Mouse (Mus musculus) neural tube, embryonic 11.5 days (tissue): ENCODE results near the gene Smim4. TPM values are rescaled to one million over a fixed set of nuclear protein-coding genes. Genes with fewer than 3 reads are reported as not detected.

Source experiments
- ATAC-seq: fragments of 200-750 bp; cut with Nextera tagmentation; 2 replicates; pipeline ENCODE4 v1.8.0; 2017; ENCODE audit warnings: moderate number of reproducible peaks, mild to moderate bottlenecking, moderate TSS enrichment, moderate library complexity; ENCODE audit not compliant: insufficient read depth, low FRiP score, low TSS enrichment
- DNase-seq: peaks from one replicate; pipeline ENCODE4 v3.0.0-alpha.2; 2015; ENCODE audit warnings: low spot score
- H3K27ac ChIP-seq: fragments of 300-500 bp; sonication (generic); 2 replicates; pipeline ENCODE4 v1.5.1; 2014; ENCODE audit warnings: low read depth, mild to moderate bottlenecking, low read length
- H3K27me3 ChIP-seq: fragments of 300-500 bp; sonication (generic); 2 replicates; pipeline ENCODE4 v1.6.1; 2014; ENCODE audit warnings: mild to moderate bottlenecking, low read length, mixed read lengths; ENCODE audit not compliant: control insufficient read depth, insufficient read depth
- H3K36me3 ChIP-seq: fragments of 300-500 bp; sonication (generic); 2 replicates; pipeline ENCODE4 v1.6.1; 2014; ENCODE audit warnings: mild to moderate bottlenecking, low read length, moderate library complexity, mixed read lengths; ENCODE audit not compliant: control insufficient read depth, insufficient read depth
- H3K4me1 ChIP-seq: fragments of 300-500 bp; sonication (generic); 2 replicates; pipeline ENCODE4 v1.6.1; 2014; ENCODE audit warnings: low read length, mixed read lengths; ENCODE audit not compliant: control insufficient read depth, insufficient read depth
- H3K4me2 ChIP-seq: fragments of 300-500 bp; sonication (generic); 2 replicates; pipeline ENCODE4 v1.6.1; 2014; ENCODE audit warnings: low read depth, mild to moderate bottlenecking, moderate library complexity
- H3K4me3 ChIP-seq: fragments of 300-500 bp; sonication (generic); 2 replicates; pipeline ENCODE4 v1.5.1; 2014; ENCODE audit warnings: low read depth, low read length
- H3K9ac ChIP-seq: fragments of 300-500 bp; sonication (generic); 2 replicates; pipeline ENCODE4 v1.6.1; 2014; ENCODE audit warnings: mild to moderate bottlenecking, low read length
- H3K9me3 ChIP-seq: fragments of 300-500 bp; sonication (generic); 2 replicates; pipeline ENCODE4 v1.6.1; 2016; ENCODE audit warnings: low read length; ENCODE audit not compliant: control insufficient read depth
- WGBS: fragments of 180-500 bp; shearing (Covaris S2); extraction: QIAGEN DNeasy Blood & Tissue Kit; methylation state at CpG from one replicate; pipeline ENCODE4 v1.1.7; 2014; 5-methylcytosine and 5-hydroxymethylcytosine counted together
- polyA plus RNA-seq: library from polyadenylated mRNA; unstranded; fragments of >200 nt; fragmentation: Nextera tagmentation; extraction: Ambion mirVana; gene quantifications from 2 replicates; pipeline ENCODE4 v1.2.1, GENCODE M21; 2014

The Smim4 gene
- polyA plus RNA-seq, 1 experiment from 2014 or later, result 62.5 TPM

- Histone ChIP-seq H3K36me3 (peaks cover 58% of the 10 kb centered on the region), H3K4me1 (peaks cover 8% of the 10 kb centered on the region), H3K9ac (no peak overlapping the region), H3K27ac (no peak overlapping the region), H3K9me3 (no peaks in the 10 kb centered on the region), H3K4me3 (no peak overlapping the region), H3K4me2 (no peak overlapping the region), H3K27me3 (no peaks in the 10 kb centered on the region)
- DNase-seq (no peak), ATAC-seq (no peak)
- 89% methylated on average over 10 of the region's 10 CpGs for WGBS
These were observed 8.5 kb upstream of the Smim4 start for GRCm38 (mm10) chr14:31137281-31137595.

GRCm38 (mm10) chr14:31136411-31137280, 7.9 kb upstream of the Smim4 start:
- no peaks in the 10 kb centered on the region for H3K9me3 ChIP-seq
- H3K4me1 ChIP-seq, result peaks cover 13% of the 10 kb centered on the region
- H3K27me3 ChIP-seq, result no peaks in the 10 kb centered on the region
- H3K4me2 ChIP-seq, result no peak overlapping the region
- ATAC-seq, result no peak
- H3K9ac ChIP-seq, result no peak overlapping the region
- 96% methylated on average over 26 of the region's 26 CpGs for WGBS
- H3K4me3 ChIP-seq, result no peak overlapping the region
- DNase-seq, result no peak
- peaks cover 55% of the 10 kb centered on the region for H3K36me3 ChIP-seq
- H3K27ac ChIP-seq, result no peak overlapping the region

- DNase-seq (no peak), ATAC-seq (no peak)
- Histone ChIP-seq H3K36me3 (peaks cover 51% of the 10 kb centered on the region), H3K4me2 (no peak overlapping the region), H3K4me3 (no peak overlapping the region), H3K4me1 (peaks cover 13% of the 10 kb centered on the region), H3K27me3 (no peaks in the 10 kb centered on the region), H3K27ac (no peak overlapping the region), H3K9me3 (no peaks in the 10 kb centered on the region), H3K9ac (no peak overlapping the region)
- 95% methylated on average over 34 of the region's 34 CpGs for WGBS
These were observed 7.0 kb upstream of the Smim4 start for GRCm38 (mm10) chr14:31135495-31136410.

- Histone ChIP-seq H3K27me3 (no peaks in the 10 kb centered on the region), H3K4me2 (no peak overlapping the region), H3K27ac (no peak overlapping the region), H3K36me3 (peaks cover 41% of the 10 kb centered on the region), H3K4me1 (peaks cover 18% of the 10 kb centered on the region), H3K9ac (no peak overlapping the region), H3K4me3 (no peak overlapping the region), H3K9me3 (no peaks in the 10 kb centered on the region)
- no peak for ATAC-seq
- WGBS, result 93% methylated on average over 25 of the region's 25 CpGs
- no peak for DNase-seq
These were observed 5.6 kb upstream of the Smim4 start for GRCm38 (mm10) chr14:31134015-31135000.

GRCm38 (mm10) chr14:31133023-31133665, 4.4 kb upstream of the Smim4 start:
- Histone ChIP-seq H3K4me1 (peaks cover 18% of the 10 kb centered on the region), H3K9me3 (no peaks in the 10 kb centered on the region), H3K27me3 (no peaks in the 10 kb centered on the region), H3K4me2 (no peak overlapping the region), H3K27ac (no peak overlapping the region), H3K9ac (no peak overlapping the region), H3K4me3 (no peak overlapping the region), H3K36me3 (peaks cover 30% of the 10 kb centered on the region)
- ATAC-seq (no peak), DNase-seq (no peak)
- 79% methylated on average over 11 of the region's 11 CpGs for whole genome bisulfite sequencing

GRCm38 (mm10) chr14:31132491-31132975, 3.8 kb upstream of the Smim4 start:
- H3K36me3 ChIP-seq, result peaks cover 24% of the 10 kb centered on the region
- H3K4me2 ChIP-seq, result peak overlapping the region; percentile 93
- WGBS, result 88% methylated on average over 7 of the region's 7 CpGs
- H3K9ac ChIP-seq, result no peak overlapping the region; the same call in 1 of the 2 replicates
- no peaks in the 10 kb centered on the region for H3K9me3 ChIP-seq
- DNase-seq (no peak), ATAC-seq (no peak)
- no peaks in the 10 kb centered on the region for H3K27me3 ChIP-seq
- no peak overlapping the region for H3K27ac ChIP-seq
- H3K4me1 ChIP-seq, result peaks cover 18% of the 10 kb centered on the region
- peak overlapping the region; percentile 95 for H3K4me3 ChIP-seq

- H3K27ac ChIP-seq, result no peak overlapping the region
- H3K4me3 ChIP-seq, result peak overlapping the region; percentile 95
- ATAC-seq (no peak), DNase-seq (no peak)
- no peaks in the 10 kb centered on the region for H3K9me3 ChIP-seq
- H3K4me2 ChIP-seq, result peak overlapping the region; percentile 93
- no peaks in the 10 kb centered on the region for H3K27me3 ChIP-seq
- H3K4me1 ChIP-seq, result peaks cover 22% of the 10 kb centered on the region
- H3K36me3 ChIP-seq, result peaks cover 21% of the 10 kb centered on the region
- H3K9ac ChIP-seq, result peak overlapping the region; percentile 90
- WGBS, result 8% methylated on average over 6 of the region's 6 CpGs
These were observed 3.3 kb upstream of the Smim4 start for GRCm38 (mm10) chr14:31132031-31132430.
